Mouse (Mus musculus) lung, postnatal 0 days (tissue): ENCODE data around the gene Ltbp4.
A peak's percentile ranks its signal among the peaks of the same experiment; 100 is the strongest.

Experiments
- CTCF ChIP-seq: IDR thresholded peaks from 2 replicates; pipeline ENCODE4 v1.5.1; 2016; ENCODE audit warnings: antibody characterized with exemption, mild to moderate bottlenecking
- EP300 ChIP-seq: IDR thresholded peaks from 2 replicates; pipeline ENCODE4 v1.6.1; 2016; ENCODE audit warnings: antibody characterized with exemption, mild to moderate bottlenecking, control low read depth

GRCm38 (mm10) chr7:27356861-27357594, 19.5 kb upstream of the Ltbp4 start, which contains the start of gene Gm20479:
- TF ChIP-seq CTCF: peak; percentile 24
- TF ChIP-seq EP300: no peak
